Mouse (Mus musculus) limb, embryonic 14.5 days (tissue): ENCODE data around the gene Rtn3. TPM values are rescaled to one million over a fixed set of nuclear protein-coding genes. Genes with fewer than 3 reads are reported as not detected.

Experiments
- ATAC-seq: fragments of 200-750 bp; cut with Nextera tagmentation; 2 replicates; pipeline ENCODE4 v1.8.0; 2017; ENCODE audit warnings: low read depth, moderate number of reproducible peaks, moderate TSS enrichment; ENCODE audit not compliant: low FRiP score
- DNase-seq: peaks from one replicate; pipeline ENCODE4 v3.0.0-alpha.2; 2015; ENCODE audit warnings: low spot score
- H3K27ac ChIP-seq: fragments of 300-500 bp; sonication (generic); replicated peaks from 2 replicates; pipeline ENCODE4 v1.5.1; 2014; ENCODE audit warnings: low read depth, mild to moderate bottlenecking, low read length, moderate library complexity, mixed read lengths
- H3K27me3 ChIP-seq: fragments of 300-500 bp; sonication (generic); 2 replicates; pipeline ENCODE4 v1.6.1; 2014; ENCODE audit warnings: low read length, mixed read lengths; ENCODE audit not compliant: control insufficient read depth, insufficient read depth
- H3K36me3 ChIP-seq: fragments of 300-500 bp; sonication (generic); 2 replicates; pipeline ENCODE4 v1.6.1; 2014; ENCODE audit warnings: mild to moderate bottlenecking, low read length, moderate library complexity, mixed read lengths; ENCODE audit not compliant: control insufficient read depth, insufficient read depth
- H3K4me1 ChIP-seq: fragments of 300-500 bp; sonication (generic); 2 replicates; pipeline ENCODE4 v1.6.1; 2014; ENCODE audit warnings: antibody characterized with exemption, low read length, mixed read lengths; ENCODE audit not compliant: control insufficient read depth, insufficient read depth
- H3K4me2 ChIP-seq: fragments of 300-500 bp; sonication (generic); replicated peaks from 2 replicates; pipeline ENCODE4 v1.6.1; 2014; ENCODE audit warnings: low read depth, mild to moderate bottlenecking, low read length, moderate library complexity; ENCODE audit not compliant: severe bottlenecking
- H3K4me3 ChIP-seq: fragments of 300-500 bp; sonication (generic); replicated peaks from 2 replicates; pipeline ENCODE4 v1.5.1; 2014; ENCODE audit warnings: low read length
- H3K9ac ChIP-seq: fragments of 300-500 bp; sonication (generic); 2 replicates; pipeline ENCODE4 v1.6.1; 2014; ENCODE audit warnings: mild to moderate bottlenecking, low read depth, low read length, moderate library complexity; ENCODE audit not compliant: severe bottlenecking
- H3K9me3 ChIP-seq: fragments of 300-500 bp; sonication (generic); 2 replicates; pipeline ENCODE4 v1.6.1; 2016; ENCODE audit warnings: low read length; ENCODE audit not compliant: control insufficient read depth
- POLR2A ChIP-seq: fragments of 200-500 bp; IDR thresholded peaks from 2 replicates; pipeline ENCODE4 v1.8.0; 2012; ENCODE audit warnings: inconsistent platforms, mild to moderate bottlenecking, moderate library complexity, borderline replicate concordance; ENCODE audit not compliant: insufficient read depth, insufficient read length; ENCODE audit errors: extremely low read depth
- WGBS: fragments of 180-500 bp; shearing (Covaris S2); extraction: QIAGEN DNeasy Blood & Tissue Kit; methylation state at CpG from one replicate; pipeline ENCODE4 v1.1.7; 2014; 5-methylcytosine and 5-hydroxymethylcytosine counted together
- polyA plus RNA-seq, 2 experiments: library from polyadenylated mRNA; depleted of rRNA in 1 of 2; stranded (reverse) in 1 of 2; unstranded in 1 of 2; fragments of >200 nt; fragmentation: Nextera tagmentation in 1 of 2; extraction: Ambion mirVana in 1 of 2; gene quantifications; 2 replicates each; pipeline versions ENCODE4 v1.2.1 to v1.2.3; 2012 to 2014

The Rtn3 gene
- polyA plus RNA-seq, 2 experiments: 107 to 112 TPM

DNA sequence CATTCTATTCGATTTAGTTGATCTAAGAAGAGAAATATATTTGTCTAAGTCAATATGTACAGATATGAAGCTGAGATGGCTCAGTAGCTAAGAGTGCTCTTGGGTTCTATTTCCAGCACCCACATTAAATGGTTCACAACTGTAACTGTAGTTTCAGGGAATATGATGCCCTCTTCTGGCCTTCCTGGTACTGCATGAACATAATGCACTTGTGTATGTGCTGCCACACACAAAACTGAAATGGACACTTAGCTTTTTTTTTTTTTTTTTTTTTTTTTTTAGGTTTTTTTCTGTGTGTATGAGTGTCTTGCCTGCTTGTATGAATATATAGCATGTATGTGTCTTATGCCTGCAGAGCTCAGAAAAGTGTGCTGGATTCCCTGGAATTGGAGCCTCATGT lies 40.2 kb upstream of the Rtn3 start:
- H3K36me3 ChIP-seq: peaks cover 75% of the 10 kb centered on the region
- no peak for ATAC-seq
- no peak for DNase-seq
- no peaks in the 10 kb centered on the region for H3K4me1 ChIP-seq
- no peak overlapping the region for H3K9ac ChIP-seq
- H3K4me2 ChIP-seq: no peak overlapping the region
- no peaks in the 10 kb centered on the region for H3K9me3 ChIP-seq
- 100% methylated on average over 1 of the region's 1 CpGs for WGBS
- no peaks in the 10 kb centered on the region for H3K27me3 ChIP-seq
- TF ChIP-seq POLR2A: no peak
- H3K27ac ChIP-seq: no peak overlapping the region
- no peak overlapping the region for H3K4me3 ChIP-seq

DNA sequence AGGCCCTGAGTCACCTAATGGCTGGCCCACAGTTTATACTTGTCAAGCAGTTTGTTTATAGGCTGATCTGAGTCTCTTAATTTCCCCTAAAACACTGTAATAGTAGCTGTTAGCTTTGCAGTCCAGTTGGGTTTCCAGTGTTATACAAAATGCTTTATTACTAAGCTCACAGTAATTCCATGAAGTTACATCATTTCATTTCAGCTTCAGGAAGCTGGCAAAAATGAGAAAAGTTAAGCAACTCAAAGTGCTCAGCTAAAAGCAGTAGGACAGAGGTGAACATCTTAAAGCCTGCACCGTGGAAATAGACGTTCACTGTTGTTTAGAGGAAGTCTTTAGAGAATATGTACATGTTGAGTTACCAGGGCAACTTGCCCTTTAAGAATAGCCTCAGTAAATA lies 39.8 kb upstream of the Rtn3 start:
- H3K27ac ChIP-seq: no peak overlapping the region
- WGBS: 97% methylated on average over 2 of the region's 2 CpGs
- H3K4me1 ChIP-seq: no peaks in the 10 kb centered on the region
- no peaks in the 10 kb centered on the region for H3K9me3 ChIP-seq
- no peak overlapping the region for H3K4me3 ChIP-seq
- TF ChIP-seq POLR2A: no peak
- H3K36me3 ChIP-seq: peaks cover 76% of the 10 kb centered on the region
- ATAC-seq: no peak
- H3K27me3 ChIP-seq: no peaks in the 10 kb centered on the region
- H3K4me2 ChIP-seq: no peak overlapping the region
- no peak overlapping the region for H3K9ac ChIP-seq
- DNase-seq: no peak

DNA sequence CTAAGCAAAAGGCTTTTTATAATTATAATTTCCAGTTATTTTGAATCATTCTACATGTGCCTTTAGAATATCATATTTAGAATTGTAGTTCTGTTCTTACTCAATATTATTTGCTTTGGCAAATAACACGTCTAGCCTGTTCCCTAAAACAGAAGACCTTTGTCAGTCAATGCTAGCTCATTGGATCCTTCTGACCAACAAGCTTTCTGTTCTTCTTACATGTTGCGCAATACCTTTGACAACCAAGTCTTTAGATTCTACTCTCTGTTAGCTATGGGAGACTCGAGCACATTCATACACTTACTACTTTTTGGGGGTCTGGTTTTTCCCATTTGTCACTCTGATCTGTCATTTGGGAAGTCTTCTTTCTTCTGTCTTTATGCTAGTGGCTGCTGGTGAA lies 38.5 kb upstream of the Rtn3 start:
- ATAC-seq (no peak), DNase-seq (no peak)
- Histone ChIP-seq H3K4me2 (no peak overlapping the region), H3K9ac (no peak overlapping the region), H3K36me3 (peaks cover 78% of the 10 kb centered on the region), H3K9me3 (no peaks in the 10 kb centered on the region), H3K27me3 (no peaks in the 10 kb centered on the region), H3K4me1 (no peaks in the 10 kb centered on the region), H3K27ac (no peak overlapping the region), H3K4me3 (no peak overlapping the region)
- WGBS: 92% methylated on average over 3 of the region's 3 CpGs
- no peak for TF ChIP-seq POLR2A

GRCm38 (mm10) chr19:7516437-7516836 lies 33.4 kb upstream of the Rtn3 start:
- ATAC-seq: no peak

GRCm38 (mm10) chr19:7508026-7508425 lies 24.9 kb upstream of the Rtn3 start:
- Histone ChIP-seq H3K27ac (no peak overlapping the region), H3K4me2 (no peak overlapping the region), H3K4me3 (no peak overlapping the region), H3K27me3 (no peaks in the 10 kb centered on the region), H3K36me3 (peaks cover 26% of the 10 kb centered on the region), H3K4me1 (no peaks in the 10 kb centered on the region), H3K9ac (no peak overlapping the region), H3K9me3 (no peaks in the 10 kb centered on the region)
- no peak for DNase-seq
- ATAC-seq: no peak
- WGBS: 73% methylated on average over 4 of the region's 4 CpGs
- no peak for TF ChIP-seq POLR2A

More at GRCm38 (mm10) chr19:7516437-7516836, 33.4 kb upstream of the Rtn3 start:
- H3K36me3 ChIP-seq: peaks cover 41% of the 10 kb centered on the region
- H3K4me2 ChIP-seq: no peak overlapping the region
- 89% methylated on average over 1 of the region's 1 CpGs for WGBS
- no peaks in the 10 kb centered on the region for H3K9me3 ChIP-seq
- no peak overlapping the region for H3K9ac ChIP-seq
- no peak overlapping the region for H3K4me3 ChIP-seq
- TF ChIP-seq POLR2A: no peak
- H3K27ac ChIP-seq: no peak overlapping the region
- no peaks in the 10 kb centered on the region for H3K4me1 ChIP-seq
- DNase-seq: no peak
- no peaks in the 10 kb centered on the region for H3K27me3 ChIP-seq

GRCm38 (mm10) chr19:7506321-7506720 lies 23.2 kb upstream of the Rtn3 start:
- Histone ChIP-seq H3K27ac (no peak overlapping the region), H3K9ac (no peak overlapping the region), H3K4me2 (no peak overlapping the region), H3K4me1 (no peaks in the 10 kb centered on the region), H3K9me3 (no peaks in the 10 kb centered on the region), H3K27me3 (no peaks in the 10 kb centered on the region), H3K4me3 (no peak overlapping the region), H3K36me3 (peaks cover 24% of the 10 kb centered on the region)
- ATAC-seq (no peak), DNase-seq (no peak)
- no peak for TF ChIP-seq POLR2A
- 84% methylated on average over 1 of the region's 1 CpGs for WGBS
